Mouse (Mus musculus): Measurements from ENCODE around the gene Akap2. TPM values are rescaled to one million over a fixed set of nuclear protein-coding genes. Genes with fewer than 3 reads are reported as not detected.

The Akap2 gene
- polyA plus RNA-seq, 1 experiment from 2014 or later, result 17.7 TPM

- 0 out of 2 replicates have a peak, but pooled peaks cover 2% of the 10 kb centered on the region for H3K4me1 ChIP-seq (replicated peaks)
- 61% methylated on average over 4 of the region's 4 CpGs for WGBS
Observed at GRCm38 (mm10) chr4:57770185-57770823, 52.8 kb downstream of the Akap2 start.

GRCm38 (mm10) chr4:57771558-57772219 is 54.2 kb downstream of the Akap2 start:
- Histone ChIP-seq H3K27me3 (no peaks in the 10 kb centered on the region), H3K4me1 (replicated peaks) (no peaks in the 10 kb centered on the region), H3K9me3 (no peaks in the 10 kb centered on the region), H3K4me2 (no peak overlapping the region), H3K27ac (no peak overlapping the region), H3K4me3 (no peak overlapping the region), H3K9ac (no peak overlapping the region), H3K36me3 (no peaks in the 10 kb centered on the region)
- ATAC-seq (ENCODE audit: low FRiP score), result no peak
- 94% methylated on average over 2 of the region's 2 CpGs for WGBS

More at GRCm38 (mm10) chr4:57770185-57770823, 52.8 kb downstream of the Akap2 start:
- Histone ChIP-seq H3K27ac (no peak overlapping the region), H3K4me3 (no peak overlapping the region), H3K36me3 (no peaks in the 10 kb centered on the region), H3K27me3 (no peaks in the 10 kb centered on the region), H3K9ac (no peak overlapping the region), H3K4me2 (no peak overlapping the region), H3K9me3 (no peaks in the 10 kb centered on the region)
- no peak for ATAC-seq (ENCODE audit: low FRiP score)

- no peaks in the 10 kb centered on the region for H3K36me3 ChIP-seq
- ATAC-seq (ENCODE audit: low FRiP score), result no peak
- H3K9me3 ChIP-seq, result no peaks in the 10 kb centered on the region
- no peak overlapping the region for H3K4me3 ChIP-seq
- no peak overlapping the region for H3K27ac ChIP-seq
- H3K27me3 ChIP-seq, result no peaks in the 10 kb centered on the region
- no peak overlapping the region for H3K9ac ChIP-seq
- H3K4me1 ChIP-seq (replicated peaks), result no peaks in the 10 kb centered on the region
- H3K4me2 ChIP-seq, result no peak overlapping the region
- 57% methylated on average over 11 of the region's 11 CpGs for WGBS
Observed at GRCm38 (mm10) chr4:57772851-57773510, 55.5 kb downstream of the Akap2 start.

- Histone ChIP-seq H3K27ac (no peak overlapping the region), H3K4me1 (replicated peaks) (no peaks in the 10 kb centered on the region), H3K9me3 (no peaks in the 10 kb centered on the region), H3K4me3 (no peak overlapping the region), H3K4me2 (no peak overlapping the region), H3K27me3 (no peaks in the 10 kb centered on the region), H3K9ac (no peak overlapping the region), H3K36me3 (no peaks in the 10 kb centered on the region)
- no peak for ATAC-seq (ENCODE audit: low FRiP score)
- WGBS, result 68% methylated on average over 4 of the region's 4 CpGs
Observed at GRCm38 (mm10) chr4:57774517-57774916, 57.1 kb downstream of the Akap2 start.

- H3K27ac ChIP-seq, result no peak overlapping the region
- no peak overlapping the region for H3K9ac ChIP-seq
- no peaks in the 10 kb centered on the region for H3K4me1 ChIP-seq (replicated peaks)
- H3K9me3 ChIP-seq, result no peaks in the 10 kb centered on the region
- no peak overlapping the region for H3K4me3 ChIP-seq
- no peaks in the 10 kb centered on the region for H3K27me3 ChIP-seq
- no peak overlapping the region for H3K4me2 ChIP-seq
- no peaks in the 10 kb centered on the region for H3K36me3 ChIP-seq
- ATAC-seq (ENCODE audit: low FRiP score), result no peak
Observed at GRCm38 (mm10) chr4:57775582-57775981, 58.1 kb downstream of the Akap2 start.

GRCm38 (mm10) chr4:57780403-57780802 is 62.9 kb downstream of the Akap2 start:
- H3K27ac ChIP-seq, result no peak overlapping the region
- no peak for ATAC-seq (ENCODE audit: low FRiP score)
- no peak overlapping the region for H3K4me2 ChIP-seq

GRCm38 (mm10) chr4:57780833-57781641 is 63.6 kb downstream of the Akap2 start:
- Histone ChIP-seq H3K4me2 (peak overlapping the region; percentile 35), H3K4me3 (no peak overlapping the region), H3K36me3 (no peaks in the 10 kb centered on the region), H3K4me1 (replicated peaks) (peaks cover 33% of the 10 kb centered on the region), H3K27ac (peak overlapping the region; percentile 64), H3K9ac (no peak overlapping the region), H3K9me3 (no peaks in the 10 kb centered on the region), H3K27me3 (no peaks in the 10 kb centered on the region)
- peak; percentile 29; the same call in 1 of the 2 replicates for ATAC-seq (ENCODE audit: low FRiP score)
- 2% methylated on average over 20 of the region's 20 CpGs for WGBS

More at GRCm38 (mm10) chr4:57780403-57780802, 62.9 kb downstream of the Akap2 start:
- 24% methylated on average over 4 of the region's 4 CpGs for WGBS
- no peaks in the 10 kb centered on the region for H3K9me3 ChIP-seq
- no peak overlapping the region for H3K9ac ChIP-seq
- no peak overlapping the region for H3K4me3 ChIP-seq
- H3K4me1 ChIP-seq (replicated peaks), result peaks cover 33% of the 10 kb centered on the region
- no peaks in the 10 kb centered on the region for H3K27me3 ChIP-seq
- H3K36me3 ChIP-seq, result no peaks in the 10 kb centered on the region

- ATAC-seq (ENCODE audit: low FRiP score), result peak; percentile 85
- Histone ChIP-seq H3K4me1 (replicated peaks) (peaks cover 33% of the 10 kb centered on the region), H3K9ac (peak overlapping the region; percentile 65), H3K27me3 (no peaks in the 10 kb centered on the region), H3K9me3 (no peaks in the 10 kb centered on the region), H3K27ac (no peak overlapping the region), H3K36me3 (no peaks in the 10 kb centered on the region), H3K4me2 (peak overlapping the region; percentile 75), H3K4me3 (peak overlapping the region; percentile 49)
- under 1% methylated on average over 25 of the region's 26 CpGs for WGBS
Observed at GRCm38 (mm10) chr4:57781994-57782393, 64.5 kb downstream of the Akap2 start.

- 4% methylated on average over 33 of the region's 33 CpGs for WGBS
- peak; percentile 73 for ATAC-seq (ENCODE audit: low FRiP score)
- Histone ChIP-seq H3K27me3 (no peaks in the 10 kb centered on the region), H3K9me3 (no peaks in the 10 kb centered on the region), H3K4me1 (replicated peaks) (peaks cover 33% of the 10 kb centered on the region), H3K36me3 (no peaks in the 10 kb centered on the region), H3K27ac (peak overlapping the region; percentile 52; the same call in 1 of the 2 replicates), H3K9ac (peak overlapping the region; percentile 65), H3K4me2 (peak overlapping the region; percentile 75), H3K4me3 (peak overlapping the region; percentile 49)
Observed at GRCm38 (mm10) chr4:57782549-57783390, 65.3 kb downstream of the Akap2 start.

- WGBS, result 18% methylated on average over 9 of the region's 9 CpGs
- peak overlapping the region; percentile 65; the same call in 1 of the 2 replicates for H3K9ac ChIP-seq
- H3K27ac ChIP-seq, result peak overlapping the region; percentile 52; the same call in 1 of the 2 replicates
- no peaks in the 10 kb centered on the region for H3K27me3 ChIP-seq
- H3K4me3 ChIP-seq, result peak overlapping the region; percentile 49
- peak overlapping the region; percentile 75 for H3K4me2 ChIP-seq
- no peaks in the 10 kb centered on the region for H3K36me3 ChIP-seq
- H3K4me1 ChIP-seq (replicated peaks), result peaks cover 33% of the 10 kb centered on the region
- ATAC-seq (ENCODE audit: low FRiP score), result peak; percentile 46; the same call in 1 of the 2 replicates
- no peaks in the 10 kb centered on the region for H3K9me3 ChIP-seq
Observed at GRCm38 (mm10) chr4:57783391-57783770, 65.9 kb downstream of the Akap2 start.

GRCm38 (mm10) chr4:57783853-57784600 is 66.6 kb downstream of the Akap2 start:
- Histone ChIP-seq H3K27me3 (no peaks in the 10 kb centered on the region), H3K4me3 (0 out of 2 replicates have a peak overlapping the region, but pooled peaks have one; percentile 7), H3K9ac (no peak overlapping the region), H3K4me2 (peak overlapping the region; percentile 75), H3K27ac (peak overlapping the region; percentile 52; the same call in 1 of the 2 replicates), H3K9me3 (no peaks in the 10 kb centered on the region), H3K36me3 (no peaks in the 10 kb centered on the region), H3K4me1 (replicated peaks) (peaks cover 36% of the 10 kb centered on the region)
- WGBS, result 69% methylated on average over 11 of the region's 11 CpGs
- no peak for ATAC-seq (ENCODE audit: low FRiP score)

Data from hindbrain, embryonic 13.5 days (tissue).